Mouse (Mus musculus) forebrain, embryonic 11.5 days (tissue): Measurements from ENCODE around the gene Tead4. TPM values are rescaled to one million over a fixed set of nuclear protein-coding genes. Genes with fewer than 3 reads are reported as not detected.
"Not testable (repeated sequence)": the region's sequence is repeated elsewhere in the genome, so short reads cannot be mapped to it uniquely, and the experiment has no call there.

ENCODE experiments used
- ATAC-seq: fragments of 200-750 bp; cut with Nextera tagmentation; replicated peaks from 2 replicates; pipeline ENCODE4 v1.8.0; 2017; ENCODE audit warnings: moderate TSS enrichment; ENCODE audit not compliant: low FRiP score
- DNase-seq: peaks from one replicate; pipeline ENCODE4 v3.0.0-alpha.2; 2017; ENCODE audit warnings: low spot score
- H3K27ac ChIP-seq: fragments of 300-500 bp; sonication (generic); 2 replicates; pipeline ENCODE4 v1.5.1; 2014; ENCODE audit warnings: low read depth, low read length
- H3K27me3 ChIP-seq: fragments of 300-500 bp; sonication (generic); 2 replicates; pipeline ENCODE4 v1.6.1; 2014; ENCODE audit warnings: mild to moderate bottlenecking, low read length, mixed read lengths; ENCODE audit not compliant: control insufficient read depth, insufficient read depth
- H3K36me3 ChIP-seq: fragments of 300-500 bp; sonication (generic); 2 replicates; pipeline ENCODE4 v1.6.1; 2014; ENCODE audit warnings: mild to moderate bottlenecking, low read length, moderate library complexity, mixed read lengths; ENCODE audit not compliant: control insufficient read depth, insufficient read depth
- H3K4me1 ChIP-seq: fragments of 300-500 bp; sonication (generic); replicated peaks from 2 replicates; pipeline ENCODE4 v1.6.1; 2014; ENCODE audit warnings: low read length, mixed read lengths; ENCODE audit not compliant: control insufficient read depth, insufficient read depth
- H3K4me2 ChIP-seq: fragments of 300-500 bp; sonication (generic); 2 replicates; pipeline ENCODE4 v1.6.1; 2014; ENCODE audit warnings: low read depth, mild to moderate bottlenecking, low read length, moderate library complexity, mixed read lengths; ENCODE audit not compliant: severe bottlenecking
- H3K4me3 ChIP-seq: fragments of 300-500 bp; sonication (generic); 2 replicates; pipeline ENCODE4 v1.5.1; 2014; ENCODE audit warnings: low read depth, low read length
- H3K9ac ChIP-seq: fragments of 300-500 bp; sonication (generic); 2 replicates; pipeline ENCODE4 v1.6.1; 2014; ENCODE audit warnings: low read length
- H3K9me3 ChIP-seq: fragments of 300-500 bp; sonication (generic); 2 replicates; pipeline ENCODE4 v1.6.1; 2016; ENCODE audit warnings: low read length, mixed read lengths; ENCODE audit not compliant: control insufficient read depth
- WGBS: fragments of 180-500 bp; shearing (Covaris S2); extraction: QIAGEN DNeasy Blood & Tissue Kit; methylation state at CpG from one replicate; pipeline ENCODE4 v1.1.7; 2014; 5-methylcytosine and 5-hydroxymethylcytosine counted together
- polyA plus RNA-seq: library from polyadenylated mRNA; unstranded; fragments of >200 nt; fragmentation: Nextera tagmentation; extraction: Ambion mirVana; gene quantifications from 2 replicates; pipeline ENCODE4 v1.2.1, GENCODE M21; 2014

Gene Tead4
- polyA plus RNA-seq, 1 experiment from 2014 or later = 1.1 TPM

- Histone ChIP-seq H3K4me1 (no peaks in the 10 kb centered on the region), H3K36me3 (no peaks in the 10 kb centered on the region), H3K4me3 (no peak overlapping the region), H3K9me3 (no peaks in the 10 kb centered on the region), H3K27me3 (no peaks in the 10 kb centered on the region), H3K9ac (no peak overlapping the region), H3K4me2 (no peak overlapping the region), H3K27ac (no peak overlapping the region)
- DNase-seq = no peak
- no peak for ATAC-seq
- WGBS = 75% methylated on average over 4 of the region's 4 CpGs
Measured at GRCm38 (mm10) chr6:128225009-128225845, 75.4 kb downstream of the Tead4 start.

- H3K27me3 ChIP-seq = no peaks in the 10 kb centered on the region
- no peak overlapping the region for H3K9ac ChIP-seq
- H3K27ac ChIP-seq = no peak overlapping the region
- no peaks in the 10 kb centered on the region for H3K9me3 ChIP-seq
- no peak overlapping the region for H3K4me3 ChIP-seq
- H3K4me2 ChIP-seq = no peak overlapping the region
- no peaks in the 10 kb centered on the region for H3K4me1 ChIP-seq
- no peak for DNase-seq
- no peak for ATAC-seq
- no peaks in the 10 kb centered on the region for H3K36me3 ChIP-seq
Measured at GRCm38 (mm10) chr6:128223159-128223558, 77.5 kb downstream of the Tead4 start.

- H3K4me1 ChIP-seq, DNase-seq, H3K27me3 ChIP-seq, H3K4me3 ChIP-seq, H3K36me3 ChIP-seq, H3K9me3 ChIP-seq, H3K27ac ChIP-seq, H3K9ac ChIP-seq, ATAC-seq, H3K4me2 ChIP-seq: not testable (repeated sequence)
- 93% methylated on average over 4 of the region's 4 CpGs for WGBS
Measured at GRCm38 (mm10) chr6:128215004-128215403, 85.6 kb downstream of the Tead4 start.

GRCm38 (mm10) chr6:128209199-128209598 lies 91.4 kb downstream of the Tead4 start:
- H3K36me3 ChIP-seq, H3K4me1 ChIP-seq, H3K4me2 ChIP-seq, H3K9ac ChIP-seq, DNase-seq, H3K27ac ChIP-seq, H3K27me3 ChIP-seq, H3K4me3 ChIP-seq, H3K9me3 ChIP-seq, ATAC-seq: not testable (repeated sequence)
- 94% methylated on average over 1 of the region's 1 CpGs for WGBS

GRCm38 (mm10) chr6:128208491-128209170 lies 92.0 kb downstream of the Tead4 start:
- no peaks in the 10 kb centered on the region for H3K36me3 ChIP-seq
- no peaks in the 10 kb centered on the region for H3K27me3 ChIP-seq
- no peak overlapping the region for H3K27ac ChIP-seq
- no peak overlapping the region for H3K9ac ChIP-seq
- no peaks in the 10 kb centered on the region for H3K4me1 ChIP-seq
- H3K4me2 ChIP-seq = no peak overlapping the region
- ATAC-seq (no peak), DNase-seq (no peak)
- no peaks in the 10 kb centered on the region for H3K9me3 ChIP-seq
- H3K4me3 ChIP-seq = no peak overlapping the region
- WGBS = 88% methylated on average over 8 of the region's 8 CpGs

GRCm38 (mm10) chr6:128203557-128203956 lies 97.1 kb downstream of the Tead4 start:
- Histone ChIP-seq H3K9me3 (no peaks in the 10 kb centered on the region), H3K27ac (no peak overlapping the region), H3K27me3 (no peaks in the 10 kb centered on the region), H3K4me1 (no peaks in the 10 kb centered on the region), H3K9ac (no peak overlapping the region), H3K4me3 (no peak overlapping the region), H3K36me3 (no peaks in the 10 kb centered on the region), H3K4me2 (no peak overlapping the region)
- DNase-seq = no peak
- no peak for ATAC-seq
- 78% methylated on average over 1 of the region's 1 CpGs for WGBS

GRCm38 (mm10) chr6:128200847-128201640 lies 99.6 kb downstream of the Tead4 start:
- ATAC-seq = no peak
- Histone ChIP-seq H3K4me3 (peak overlapping the region; percentile 58), H3K4me1 (no peaks in the 10 kb centered on the region), H3K9me3 (no peaks in the 10 kb centered on the region), H3K4me2 (peak overlapping the region; percentile 77), H3K36me3 (no peaks in the 10 kb centered on the region), H3K27ac (no peak overlapping the region), H3K9ac (peak overlapping the region; percentile 17; the same call in 1 of the 2 replicates), H3K27me3 (no peaks in the 10 kb centered on the region)
- DNase-seq = peak; percentile 74
- under 1% methylated on average over 20 of the region's 20 CpGs for whole genome bisulfite sequencing

- ATAC-seq = peak; percentile 99
- H3K27ac ChIP-seq = no peak overlapping the region
Measured at GRCm38 (mm10) chr6:128200116-128200846, 100.3 kb downstream of the Tead4 start.

More at GRCm38 (mm10) chr6:128200116-128200846, 100.3 kb downstream of the Tead4 start:
- H3K4me3 ChIP-seq = peak overlapping the region; percentile 58
- peak overlapping the region; percentile 58 for H3K9ac ChIP-seq
- no peaks in the 10 kb centered on the region for H3K4me1 ChIP-seq
- H3K36me3 ChIP-seq = no peaks in the 10 kb centered on the region
- WGBS = under 1% methylated on average over 54 of the region's 54 CpGs
- peak; percentile 99 for DNase-seq
- H3K9me3 ChIP-seq = no peaks in the 10 kb centered on the region
- H3K27me3 ChIP-seq = no peaks in the 10 kb centered on the region
- peak overlapping the region; percentile 77 for H3K4me2 ChIP-seq
